Mouse (Mus musculus): ENCODE measurements around the gene Gm6525.

DNA sequence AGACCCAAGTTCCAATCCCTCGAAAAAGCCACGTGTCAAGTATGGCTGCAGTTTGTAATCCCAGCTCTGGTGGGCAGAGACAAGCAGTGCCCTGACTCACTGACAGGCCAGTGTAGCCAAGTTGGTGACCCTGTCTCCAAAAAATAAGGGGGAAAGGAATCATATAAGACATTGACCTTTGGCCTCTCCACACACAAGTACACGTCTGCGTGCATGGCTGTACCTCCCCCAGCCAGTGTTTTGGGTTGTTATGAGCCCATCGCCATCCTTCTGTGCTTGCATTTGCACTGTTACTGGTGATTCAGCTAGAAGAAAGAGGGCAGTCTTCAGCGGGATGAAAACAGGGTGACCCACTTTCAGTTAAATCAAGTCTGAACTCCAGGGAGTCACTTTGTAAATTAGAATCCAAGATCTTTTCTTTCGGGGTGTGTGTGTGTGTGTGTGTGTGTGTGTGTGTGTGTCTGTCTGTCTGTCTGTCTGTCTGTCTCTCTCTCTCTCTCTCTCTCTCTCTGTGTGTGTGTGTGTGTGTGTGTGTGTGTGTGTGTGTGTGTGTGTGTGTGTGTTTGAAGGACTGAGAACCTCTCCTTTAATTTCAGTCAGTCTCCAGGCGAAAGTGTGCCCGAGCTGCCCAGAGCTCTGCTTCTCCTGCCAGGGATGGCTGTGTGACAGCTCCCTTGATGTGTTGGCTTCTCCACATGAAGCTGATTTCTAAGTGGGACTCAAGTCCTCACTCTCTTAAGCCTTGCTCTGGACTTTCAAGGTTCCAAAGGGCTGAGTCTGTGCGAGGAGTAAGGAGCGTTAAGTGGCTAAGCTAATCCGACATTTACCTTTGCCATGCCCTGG, 43.4 kb downstream of the Gm6525 start:
- TF ChIP-seq SRF (IDR thresholded peaks at IDR 0.05; ENCODE audit: control insufficient read depth, insufficient read length, low read depth) (no peak), USF1 (IDR thresholded peaks at IDR 0.05; ENCODE audit: low read depth) (no peak), POLR2A (IDR thresholded peaks at IDR 0.05; ENCODE audit: insufficient read length, low read depth) (no peak), CEBPB (IDR thresholded peaks at IDR 0.05; ENCODE audit: insufficient read depth, poor library complexity, severe bottlenecking) (no peak), MAX (IDR thresholded peaks at IDR 0.05; ENCODE audit: low read depth) (no peak), MYOD1 (IDR thresholded peaks at IDR 0.05; ENCODE audit: control insufficient read depth in 1 of 3, insufficient read length in 2 of 3, low read depth in 2 of 3) (no peak)

Data from myocyte (in vitro differentiated cells).